Mouse (Mus musculus): Measurements from ENCODE around the gene Gtf3a.

DNA sequence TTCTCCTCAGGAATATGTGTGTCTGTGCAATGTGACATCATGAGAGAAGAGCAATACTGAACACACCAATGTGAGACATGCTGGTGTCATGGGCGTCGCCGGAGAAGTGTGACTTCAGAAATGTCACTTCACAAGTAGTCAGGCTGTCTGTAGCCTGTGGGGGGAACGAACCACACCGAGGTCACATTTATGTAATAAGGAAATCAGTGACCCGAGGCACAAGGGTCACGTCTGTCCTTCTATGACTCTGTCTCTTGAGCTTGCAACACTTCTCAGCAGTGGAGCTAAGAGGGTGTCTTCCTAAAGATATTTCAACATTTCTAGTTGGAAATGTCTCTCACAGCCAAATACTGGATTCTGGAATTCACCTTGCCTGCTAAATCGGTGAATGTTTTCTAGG is 27.2 kb upstream of the Gtf3a start:
- TF ChIP-seq CTCF (IDR thresholded peaks at IDR 0.05; ENCODE audit: control insufficient read depth, insufficient read depth, insufficient replicate concordance, low read depth, low read length) (no peak), POLR2A (IDR thresholded peaks at IDR 0.05; ENCODE audit: control insufficient read depth, low read depth, low read length) (no peak)

All from testis, adult 2 months (tissue).